Comparison of ENCODE assay signal across 8 mouse cellular contexts in the genomic region with DNA sequence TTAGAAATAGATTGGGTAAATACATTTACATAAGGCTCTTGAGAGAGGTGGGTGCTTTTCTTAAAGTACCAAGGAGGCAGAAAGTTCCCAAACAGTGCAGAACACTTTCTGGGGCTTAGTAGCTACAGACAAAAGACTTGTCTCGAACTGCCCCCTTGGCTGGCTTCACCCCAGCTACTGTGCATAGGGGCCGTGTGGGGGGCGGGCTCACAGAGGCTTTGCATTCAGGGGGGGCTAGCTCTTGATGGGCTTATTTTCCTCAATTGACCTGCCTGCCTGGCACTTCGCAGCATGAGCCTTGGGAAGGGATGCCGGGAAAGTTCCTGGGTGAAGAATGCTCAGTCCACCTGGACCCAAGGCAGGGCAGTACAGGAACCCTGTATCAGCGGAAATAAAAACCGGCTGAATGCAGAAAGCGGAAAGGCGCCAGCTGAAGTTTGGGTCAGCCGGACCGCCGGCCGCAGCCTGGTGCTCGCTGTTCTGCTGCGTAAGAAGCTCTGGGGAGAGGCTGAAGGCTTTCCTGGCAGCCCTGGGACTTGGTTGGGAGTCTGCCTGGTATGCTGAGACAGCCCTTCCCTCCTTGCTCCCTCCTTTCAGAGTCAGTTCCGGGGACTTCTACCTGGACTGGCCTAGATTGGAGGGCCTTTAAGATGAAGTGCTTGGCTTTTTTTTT.
DNase-seq lines count a peak whose midpoint lies in the region; ATAC-seq lines count a peak whose summit lies in the region.

No protein-coding gene starts in this region.

- H3K27me3 ChIP-seq in heart, embryonic 12.5 days (replicated peaks) = 0 out of 2 replicates have a peak, but pooled peaks cover 6% of the 10 kb centered on the region
- H3K27me3 ChIP-seq in hindbrain, embryonic 13.5 days = no peaks in the 10 kb centered on the region
- H3K27me3 ChIP-seq in midbrain, embryonic 13.5 days = peaks cover 5% of the 10 kb centered on the region; the same call in 1 of the 2 replicates

- no peak overlapping the region for H3K27ac ChIP-seq in heart, embryonic 12.5 days (ENCODE audit: poor library complexity, severe bottlenecking)
- H3K27ac ChIP-seq in hindbrain, embryonic 13.5 days = no peak overlapping the region
- no peak overlapping the region for H3K27ac ChIP-seq in midbrain, embryonic 13.5 days

- peak overlapping the region; percentile 33; the same call in 1 of the 2 replicates for H3K4me2 ChIP-seq in heart, embryonic 12.5 days
- 0 out of 2 replicates have a peak overlapping the region, but pooled peaks have one; percentile 21 for H3K4me2 ChIP-seq in hindbrain, embryonic 13.5 days
- peak overlapping the region; percentile 35 for H3K4me2 ChIP-seq in midbrain, embryonic 13.5 days (replicated peaks)

- no peak for DNase-seq in heart, postnatal 4 days
- peak; percentile 20 for DNase-seq in embryo, embryonic 11 days
- DNase-seq in thymus, postnatal 14 days = no peak
- no peak for DNase-seq in layer of hippocampus, postnatal 25 days (ENCODE audit: extremely low spot score in 1 of 2, low spot score in 1 of 2)
- no peak for DNase-seq in right cerebral cortex, postnatal 36 days (ENCODE audit: low spot score in 2 of 2)

- H3K4me1 ChIP-seq in heart, embryonic 12.5 days (replicated peaks) = peaks cover 5% of the 10 kb centered on the region
- H3K4me1 ChIP-seq in hindbrain, embryonic 13.5 days (replicated peaks) = peaks cover 20% of the 10 kb centered on the region
- peaks cover 11% of the 10 kb centered on the region for H3K4me1 ChIP-seq in midbrain, embryonic 13.5 days (replicated peaks)

- no peaks in the 10 kb centered on the region for H3K36me3 ChIP-seq in heart, embryonic 12.5 days
- H3K36me3 ChIP-seq in hindbrain, embryonic 13.5 days = no peaks in the 10 kb centered on the region
- H3K36me3 ChIP-seq in midbrain, embryonic 13.5 days = no peaks in the 10 kb centered on the region

- H3K9me3 ChIP-seq in heart, embryonic 12.5 days (replicated peaks) = 0 out of 2 replicates have a peak, but pooled peaks cover 4% of the 10 kb centered on the region
- 0 out of 2 replicates have a peak, but pooled peaks cover 3% of the 10 kb centered on the region for H3K9me3 ChIP-seq in hindbrain, embryonic 13.5 days
- H3K9me3 ChIP-seq in midbrain, embryonic 13.5 days = peaks cover 7% of the 10 kb centered on the region; the same call in 1 of the 2 replicates

- no peak for ATAC-seq in heart, embryonic 12.5 days (ENCODE audit: insufficient number of reproducible peaks, low FRiP score)
- no peak for ATAC-seq in hindbrain, embryonic 13.5 days (ENCODE audit: low FRiP score)
- ATAC-seq in midbrain, embryonic 13.5 days = peak; percentile 62; the same call in 1 of the 2 replicates

- H3K9ac ChIP-seq in heart, embryonic 12.5 days = no peak overlapping the region
- H3K9ac ChIP-seq in hindbrain, embryonic 13.5 days = no peak overlapping the region
- H3K9ac ChIP-seq in midbrain, embryonic 13.5 days (replicated peaks) = no peak overlapping the region

- no peak overlapping the region for H3K4me3 ChIP-seq in heart, embryonic 12.5 days
- H3K4me3 ChIP-seq in hindbrain, embryonic 13.5 days = no peak overlapping the region
- H3K4me3 ChIP-seq in midbrain, embryonic 13.5 days (replicated peaks) = no peak overlapping the region

- 47% methylated on average over 16 of the region's 16 CpGs for WGBS in heart, embryonic 12.5 days
- 34% methylated on average over 16 of the region's 16 CpGs for WGBS in hindbrain, embryonic 13.5 days
- 12% methylated on average over 16 of the region's 16 CpGs for WGBS in midbrain, embryonic 13.5 days
